Mouse (Mus musculus) kidney, embryonic 16.5 days (tissue): Measurements from ENCODE around the gene Gm21981. TPM values are rescaled to one million over a fixed set of nuclear protein-coding genes. Genes with fewer than 3 reads are reported as not detected.
A peak's percentile ranks its signal among the peaks of the same experiment; 100 is the strongest.

Experiments
- ATAC-seq: fragments of 200-750 bp; cut with Nextera tagmentation; 2 replicates; pipeline ENCODE4 v1.8.0; 2017; ENCODE audit warnings: moderate TSS enrichment; ENCODE audit not compliant: low FRiP score, low TSS enrichment
- H3K27ac ChIP-seq: fragments of 300-500 bp; sonication (generic); 2 replicates; pipeline ENCODE4 v1.5.1; 2014; ENCODE audit warnings: low read length
- H3K27me3 ChIP-seq: fragments of 300-500 bp; sonication (generic); 2 replicates; pipeline ENCODE4 v1.6.1; 2014; ENCODE audit warnings: low read length, control low read depth, mixed read lengths; ENCODE audit not compliant: insufficient read depth
- H3K36me3 ChIP-seq: fragments of 300-500 bp; sonication (generic); 2 replicates; pipeline ENCODE4 v1.6.1; 2014; ENCODE audit warnings: low read length, control low read depth, mixed read lengths; ENCODE audit not compliant: insufficient read depth
- H3K4me1 ChIP-seq: fragments of 300-500 bp; sonication (generic); 2 replicates; pipeline ENCODE4 v1.6.1; 2014; ENCODE audit warnings: low read length, control low read depth, mixed read lengths; ENCODE audit not compliant: insufficient read depth
- H3K4me2 ChIP-seq: fragments of 300-500 bp; sonication (generic); replicated peaks from 2 replicates; pipeline ENCODE4 v1.6.1; 2014; ENCODE audit warnings: low read depth, low read length
- H3K4me3 ChIP-seq: fragments of 300-500 bp; sonication (generic); 2 replicates; pipeline ENCODE4 v1.5.1; 2014; ENCODE audit warnings: mild to moderate bottlenecking, low read length
- H3K9ac ChIP-seq: fragments of 300-500 bp; sonication (generic); replicated peaks from 2 replicates; pipeline ENCODE4 v1.6.1; 2014; ENCODE audit warnings: low read length
- H3K9me3 ChIP-seq: fragments of 300-500 bp; sonication (generic); 2 replicates; pipeline ENCODE4 v1.6.1; 2016; ENCODE audit warnings: low read length, control low read depth
- WGBS: fragments of 180-500 bp; shearing (Covaris S2); extraction: QIAGEN DNeasy Blood & Tissue Kit; methylation state at CpG from one replicate; pipeline ENCODE4 v1.1.7; 2014; 5-methylcytosine and 5-hydroxymethylcytosine counted together
- polyA plus RNA-seq: library from polyadenylated mRNA; unstranded; fragments of >200 nt; fragmentation: Nextera tagmentation; extraction: Ambion mirVana; gene quantifications from 2 replicates; pipeline ENCODE4 v1.2.1, GENCODE M21; 2015

Gm21981 gene
- polyA plus RNA-seq, 1 experiment from 2014 or later: 0.24 TPM

DNA sequence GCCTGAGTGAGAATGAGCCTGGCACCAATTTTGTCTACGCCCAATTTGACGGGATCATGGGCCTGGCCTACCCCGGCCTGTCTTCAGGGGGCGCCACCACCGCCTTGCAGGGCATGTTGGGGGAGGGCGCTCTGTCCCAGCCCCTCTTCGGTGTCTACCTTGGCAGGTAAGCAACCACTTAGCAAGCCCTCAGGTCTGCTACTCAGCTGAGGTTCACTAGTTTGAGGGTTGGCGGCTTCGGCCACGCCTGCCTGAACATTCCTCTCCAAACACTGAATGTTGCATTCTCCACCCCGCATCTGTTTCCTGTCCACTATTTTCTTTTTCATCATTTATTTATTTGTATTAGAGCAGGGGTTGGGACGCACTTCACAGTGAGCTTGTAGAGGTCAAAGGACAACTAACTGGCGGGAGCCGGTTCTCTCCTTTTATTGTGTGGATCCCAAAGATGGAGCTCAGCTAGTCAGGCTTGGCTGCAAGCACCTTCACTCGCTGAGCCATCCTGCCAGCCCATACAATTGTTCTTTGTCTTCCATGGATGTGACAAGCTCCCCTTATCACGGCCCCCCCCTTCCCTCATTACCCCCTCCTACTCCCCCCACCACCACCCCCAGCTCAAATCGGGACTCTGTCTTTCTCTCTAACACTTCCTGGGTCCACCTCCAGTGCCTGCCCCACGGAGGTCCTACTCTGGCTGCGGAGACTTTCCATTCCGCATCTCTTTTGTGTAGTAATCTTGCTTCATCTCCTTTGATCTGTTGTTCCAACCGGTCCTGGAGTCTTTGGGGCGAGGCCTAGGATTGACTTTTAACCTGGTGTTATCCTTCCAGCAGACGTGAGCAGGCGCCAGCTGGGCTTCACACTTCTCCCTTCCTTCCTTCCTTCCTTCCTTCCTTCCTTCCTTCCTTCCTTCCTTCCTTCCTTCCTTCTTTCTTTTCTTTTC is 36.6 kb upstream of the Gm21981 start:
- no peak overlapping the region for H3K4me2 ChIP-seq
- no peaks in the 10 kb centered on the region for H3K36me3 ChIP-seq
- H3K4me1 ChIP-seq: peaks cover 8% of the 10 kb centered on the region
- ATAC-seq: peak; percentile 57; the same call in 1 of the 2 replicates
- no peak overlapping the region for H3K27ac ChIP-seq
- 48% methylated on average over 24 of the region's 24 CpGs for WGBS
- H3K9ac ChIP-seq: no peak overlapping the region
- H3K27me3 ChIP-seq: no peaks in the 10 kb centered on the region
- H3K9me3 ChIP-seq: no peaks in the 10 kb centered on the region
- H3K4me3 ChIP-seq: no peak overlapping the region

DNA sequence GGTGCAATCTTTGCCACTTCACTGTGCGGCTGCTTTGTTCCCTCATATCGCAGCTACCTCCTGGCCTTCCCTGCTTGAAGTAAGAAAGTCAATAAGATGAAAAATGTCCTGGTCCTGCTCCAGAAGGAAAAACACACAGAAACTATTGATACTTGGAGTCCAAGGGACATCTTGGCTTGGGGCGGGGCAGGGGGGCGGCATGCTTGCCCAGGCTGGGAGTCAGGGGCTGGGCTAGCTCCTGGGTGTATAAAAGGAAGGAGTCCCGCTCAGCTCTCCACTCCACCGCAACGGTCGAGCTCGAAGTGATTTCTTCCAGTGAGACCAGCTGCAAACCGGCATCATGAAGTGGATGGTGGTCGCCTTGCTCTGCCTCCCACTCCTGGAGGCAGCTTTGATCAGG is 32.3 kb upstream of the Gm21981 start, which contains the start of gene Pgc:
TSS of gene Pgc (plus strand) at position 277 of the 400 bp plus-strand sequence.
- no peak within 1 kb of the TSS for H3K27ac ChIP-seq
- WGBS: 67% methylated on average over 11 of the region's 11 CpGs
- no peak for ATAC-seq
- H3K4me2 ChIP-seq: no peak within 1 kb of the TSS
- peaks cover 8% of the 10 kb centered on the region for H3K4me1 ChIP-seq
- no peaks in the 10 kb centered on the region for H3K36me3 ChIP-seq
- no peak within 1 kb of the TSS for H3K4me3 ChIP-seq
- no peaks in the 10 kb centered on the region for H3K27me3 ChIP-seq
- H3K9me3 ChIP-seq: no peaks in the 10 kb centered on the region
- H3K9ac ChIP-seq: no peak within 1 kb of the TSS

DNA sequence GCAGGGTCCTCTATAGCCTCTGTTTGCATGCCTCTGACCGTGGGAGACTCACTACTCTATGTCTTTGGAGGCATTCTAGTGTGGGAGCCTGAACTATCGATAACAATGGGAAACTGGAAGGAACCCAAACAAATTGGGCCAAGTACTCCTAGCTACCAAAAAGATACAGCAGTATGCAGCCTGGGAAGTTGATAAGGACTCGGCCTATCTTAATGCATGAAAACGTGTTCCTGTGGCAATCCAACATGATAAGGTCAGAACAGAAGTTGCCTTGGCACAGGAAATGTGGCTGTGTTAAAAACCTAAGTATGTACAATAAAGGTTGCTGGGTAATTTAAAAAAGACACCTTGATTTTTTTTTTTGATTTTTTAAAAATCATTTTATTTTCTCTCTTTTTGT is 26.9 kb upstream of the Gm21981 start:
- no peak overlapping the region for H3K4me2 ChIP-seq
- no peaks in the 10 kb centered on the region for H3K9me3 ChIP-seq
- ATAC-seq: no peak
- no peaks in the 10 kb centered on the region for H3K36me3 ChIP-seq
- H3K27me3 ChIP-seq: no peaks in the 10 kb centered on the region
- WGBS: 81% methylated on average over 4 of the region's 4 CpGs
- no peak overlapping the region for H3K9ac ChIP-seq
- no peaks in the 10 kb centered on the region for H3K4me1 ChIP-seq
- H3K27ac ChIP-seq: no peak overlapping the region
- H3K4me3 ChIP-seq: no peak overlapping the region

DNA sequence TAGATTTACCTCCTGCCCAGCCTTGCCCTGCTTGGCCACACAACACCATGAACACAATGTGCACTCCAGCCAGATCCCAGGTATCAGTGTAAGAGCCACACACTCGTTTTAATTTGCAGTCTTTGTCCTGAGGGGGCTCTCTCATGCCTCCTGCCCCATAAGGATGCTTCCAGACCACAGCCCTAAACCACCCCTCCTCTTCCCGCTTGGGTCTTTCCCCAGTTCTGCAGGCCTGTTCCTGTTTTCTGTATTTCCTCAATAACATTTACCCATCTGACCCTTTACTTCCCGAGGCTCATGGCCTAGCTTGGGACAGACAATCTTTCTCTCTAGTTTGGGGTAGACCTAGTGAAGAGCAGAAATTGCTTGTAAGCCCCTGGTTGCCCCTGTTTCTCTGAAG is 20.8 kb upstream of the Gm21981 start:
- Histone ChIP-seq H3K4me3 (no peak overlapping the region), H3K36me3 (no peaks in the 10 kb centered on the region), H3K27me3 (no peaks in the 10 kb centered on the region), H3K9ac (no peak overlapping the region), H3K4me2 (no peak overlapping the region), H3K9me3 (no peaks in the 10 kb centered on the region), H3K4me1 (no peaks in the 10 kb centered on the region), H3K27ac (no peak overlapping the region)
- ATAC-seq: no peak
- WGBS: 58% methylated on average over 3 of the region's 3 CpGs

DNA sequence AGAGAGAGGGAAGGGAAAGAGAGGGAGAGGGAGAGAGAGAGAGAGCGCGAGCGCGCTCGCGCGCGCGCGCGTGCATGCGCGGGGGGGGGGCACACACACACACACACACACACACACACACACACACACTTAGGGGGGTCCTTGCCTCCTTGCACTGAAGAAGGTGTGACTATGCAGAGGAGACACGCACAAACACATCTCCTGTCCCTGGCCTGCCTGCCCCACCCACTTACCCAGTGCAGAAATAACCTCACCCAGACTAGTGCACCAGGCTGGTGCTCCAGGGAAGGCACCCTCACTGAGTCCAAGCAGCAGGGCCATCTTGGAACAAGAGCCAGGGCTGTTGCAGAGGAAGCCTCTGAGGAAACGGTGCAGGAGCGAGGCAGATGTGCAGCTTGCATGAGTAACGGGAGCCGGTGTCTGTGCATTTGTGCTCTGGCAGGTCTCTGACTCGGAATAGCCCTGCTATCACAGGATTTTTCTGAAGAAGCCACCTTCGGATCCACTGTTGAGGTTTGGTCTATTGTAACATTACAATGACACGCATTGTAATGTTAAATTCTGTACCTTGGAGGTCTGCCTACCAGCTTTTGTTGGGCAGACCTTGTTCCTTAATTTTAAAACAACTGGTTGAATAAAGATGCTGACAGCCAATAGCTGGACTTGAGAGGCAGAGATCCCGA is 18.8 kb upstream of the Gm21981 start:
- Histone ChIP-seq H3K4me1 (no peaks in the 10 kb centered on the region), H3K9me3 (no peaks in the 10 kb centered on the region), H3K9ac (no peak overlapping the region), H3K4me3 (no peak overlapping the region), H3K27ac (no peak overlapping the region), H3K27me3 (no peaks in the 10 kb centered on the region), H3K4me2 (no peak overlapping the region), H3K36me3 (no peaks in the 10 kb centered on the region)
- 61% methylated on average over 9 of the region's 22 CpGs for WGBS
- ATAC-seq: no peak

DNA sequence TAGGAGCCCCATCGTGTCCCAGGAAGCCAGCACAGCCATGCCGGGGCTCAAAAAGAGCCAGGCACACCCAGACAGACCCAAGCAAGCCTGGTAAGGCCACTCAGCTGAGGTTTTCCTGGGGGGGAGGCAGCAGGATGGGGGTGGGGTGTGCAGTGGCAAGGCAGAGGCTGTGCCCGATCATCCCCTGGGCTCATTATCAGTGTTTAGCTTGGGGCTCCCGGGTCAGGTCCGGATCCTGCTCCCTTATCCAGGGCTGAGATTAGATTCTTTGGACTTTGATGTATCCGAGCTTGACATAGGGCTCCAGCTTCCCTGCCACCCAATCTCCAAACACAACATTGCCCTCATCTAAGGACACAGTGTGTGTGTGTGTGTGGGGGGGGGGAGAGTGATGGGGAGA is 17.6 kb upstream of the Gm21981 start:
- Histone ChIP-seq H3K27ac (no peak overlapping the region), H3K9me3 (no peaks in the 10 kb centered on the region), H3K4me1 (no peaks in the 10 kb centered on the region), H3K36me3 (no peaks in the 10 kb centered on the region), H3K4me2 (no peak overlapping the region), H3K9ac (no peak overlapping the region), H3K27me3 (no peaks in the 10 kb centered on the region), H3K4me3 (no peak overlapping the region)
- ATAC-seq: no peak
- 72% methylated on average over 6 of the region's 6 CpGs for WGBS

DNA sequence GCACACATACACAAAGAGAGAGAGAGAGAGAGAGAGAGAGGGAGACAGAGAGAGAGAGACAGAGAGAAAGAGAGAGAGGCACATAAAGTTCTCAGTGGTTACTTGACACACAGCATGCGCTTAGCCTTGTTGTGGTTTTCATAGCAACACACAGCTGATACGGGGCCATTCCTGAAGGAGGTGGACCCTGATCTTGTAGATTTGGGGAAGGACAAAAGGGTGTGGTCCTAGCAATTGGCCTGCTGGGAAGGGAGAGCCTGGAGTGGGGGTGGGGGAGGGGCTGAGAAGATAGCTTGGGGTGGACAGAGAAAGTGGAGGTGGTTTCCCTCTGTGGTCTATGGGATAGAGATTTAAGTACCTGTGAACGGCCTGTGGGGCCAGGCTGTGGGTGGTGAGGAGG is 15.8 kb upstream of the Gm21981 start:
- Histone ChIP-seq H3K9ac (no peak overlapping the region), H3K4me1 (no peaks in the 10 kb centered on the region), H3K4me2 (no peak overlapping the region), H3K4me3 (no peak overlapping the region), H3K27me3 (no peaks in the 10 kb centered on the region), H3K36me3 (no peaks in the 10 kb centered on the region), H3K27ac (no peak overlapping the region), H3K9me3 (no peaks in the 10 kb centered on the region)
- WGBS: 73% methylated on average over 3 of the region's 3 CpGs
- no peak for ATAC-seq

DNA sequence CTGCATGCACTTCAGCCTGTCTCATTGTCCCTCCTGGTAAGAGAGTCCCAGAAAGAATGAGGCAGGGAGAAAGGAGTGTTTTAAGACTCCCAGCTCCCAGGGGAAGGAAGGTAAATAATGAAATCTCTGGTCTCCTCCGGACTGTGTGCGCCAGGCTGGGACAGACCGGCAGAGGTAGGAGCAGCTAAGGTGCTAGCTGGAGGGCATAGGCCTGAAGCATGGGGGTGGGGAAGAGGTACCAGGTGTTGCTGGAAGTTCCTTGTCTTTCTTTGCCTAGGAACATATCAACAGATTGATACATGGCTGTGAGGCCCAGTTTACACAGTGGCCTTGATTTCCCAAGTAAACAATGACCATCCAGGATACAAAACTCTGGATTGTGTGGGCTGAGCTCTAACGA is 14.7 kb upstream of the Gm21981 start:
- Histone ChIP-seq H3K27ac (no peak overlapping the region), H3K36me3 (no peaks in the 10 kb centered on the region), H3K9ac (no peak overlapping the region), H3K4me1 (no peaks in the 10 kb centered on the region), H3K4me2 (no peak overlapping the region), H3K27me3 (no peaks in the 10 kb centered on the region; the same call in 1 of the 2 replicates), H3K9me3 (no peaks in the 10 kb centered on the region), H3K4me3 (no peak overlapping the region)
- 51% methylated on average over 4 of the region's 4 CpGs for WGBS
- no peak for ATAC-seq

DNA sequence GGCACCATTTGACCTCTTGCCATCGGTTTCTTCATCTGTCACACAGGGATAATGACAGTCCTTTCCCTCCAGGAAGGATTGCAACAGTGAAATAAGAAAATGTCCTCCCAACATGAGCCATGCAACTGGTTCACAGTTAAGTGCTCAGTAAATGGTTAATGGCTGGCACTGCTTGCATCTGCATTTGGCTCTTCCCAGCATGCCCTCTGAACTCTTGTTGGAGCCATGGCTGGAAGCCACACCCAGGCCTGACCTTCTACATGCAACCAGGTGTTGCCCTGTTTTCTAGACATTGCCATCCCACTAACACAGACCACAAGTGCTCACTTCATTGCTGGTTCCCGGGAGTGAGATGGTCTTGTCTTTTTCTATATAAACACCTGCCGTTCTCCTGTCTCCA is 13.7 kb upstream of the Gm21981 start:
- peaks cover 4% of the 10 kb centered on the region for H3K36me3 ChIP-seq
- no peak overlapping the region for H3K9ac ChIP-seq
- no peaks in the 10 kb centered on the region for H3K9me3 ChIP-seq
- H3K4me1 ChIP-seq: peaks cover 3% of the 10 kb centered on the region; the same call in 1 of the 2 replicates
- H3K4me2 ChIP-seq: no peak overlapping the region
- no peak overlapping the region for H3K27ac ChIP-seq
- H3K4me3 ChIP-seq: no peak overlapping the region
- 77% methylated on average over 3 of the region's 3 CpGs for WGBS
- ATAC-seq: no peak
- H3K27me3 ChIP-seq: peaks cover 4% of the 10 kb centered on the region; the same call in 1 of the 2 replicates

DNA sequence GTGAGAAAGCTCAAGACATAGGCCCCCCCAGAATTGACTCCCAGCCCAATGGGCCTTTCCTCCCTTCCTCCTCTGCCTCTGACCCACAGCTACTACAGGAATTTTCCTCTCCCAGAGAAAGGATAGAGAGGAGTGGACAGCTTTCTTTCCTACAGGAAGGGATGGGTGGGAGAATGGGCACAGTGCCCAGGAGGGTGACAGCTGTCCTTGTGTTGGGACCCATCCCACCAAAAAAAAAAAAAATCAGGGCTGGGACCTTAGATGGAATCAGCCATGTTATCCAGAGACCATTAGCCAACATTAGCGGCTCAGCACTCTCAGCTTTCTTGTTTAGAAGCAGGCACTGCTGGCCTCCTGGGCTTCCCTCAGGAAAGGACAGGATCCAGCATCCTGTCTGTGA is 11.9 kb upstream of the Gm21981 start:
- Histone ChIP-seq H3K4me2 (no peak overlapping the region), H3K27ac (no peak overlapping the region), H3K4me3 (no peak overlapping the region), H3K9me3 (no peaks in the 10 kb centered on the region), H3K4me1 (peaks cover 5% of the 10 kb centered on the region; the same call in 1 of the 2 replicates), H3K36me3 (peaks cover 16% of the 10 kb centered on the region), H3K27me3 (peaks cover 4% of the 10 kb centered on the region; the same call in 1 of the 2 replicates), H3K9ac (no peak overlapping the region)
- WGBS: 67% methylated on average over 1 of the region's 1 CpGs
- ATAC-seq: no peak
